Mouse (Mus musculus): ENCODE measurements around the gene Engase.

Gene Engase

DNA sequence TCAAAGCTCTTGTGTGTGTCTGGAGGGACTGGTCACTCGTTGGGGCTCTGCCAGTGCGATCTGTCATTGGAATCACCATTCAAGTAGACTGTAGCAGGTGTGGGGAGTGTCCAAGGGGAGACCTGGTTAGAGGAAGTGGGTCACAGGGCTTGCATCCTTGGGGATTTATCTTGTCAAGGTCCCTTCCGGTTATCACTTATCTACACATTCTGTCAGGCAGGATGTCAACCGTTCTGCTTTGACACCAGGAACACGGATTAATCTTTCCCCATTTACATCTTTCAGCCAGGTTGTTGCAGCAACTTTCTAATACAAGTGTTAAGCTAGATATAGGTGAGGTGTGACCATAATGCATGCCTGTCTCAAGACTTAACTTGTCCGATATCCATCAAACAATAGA is 20.8 kb upstream of the Engase start:
- no peak for DNase-seq

DNA sequence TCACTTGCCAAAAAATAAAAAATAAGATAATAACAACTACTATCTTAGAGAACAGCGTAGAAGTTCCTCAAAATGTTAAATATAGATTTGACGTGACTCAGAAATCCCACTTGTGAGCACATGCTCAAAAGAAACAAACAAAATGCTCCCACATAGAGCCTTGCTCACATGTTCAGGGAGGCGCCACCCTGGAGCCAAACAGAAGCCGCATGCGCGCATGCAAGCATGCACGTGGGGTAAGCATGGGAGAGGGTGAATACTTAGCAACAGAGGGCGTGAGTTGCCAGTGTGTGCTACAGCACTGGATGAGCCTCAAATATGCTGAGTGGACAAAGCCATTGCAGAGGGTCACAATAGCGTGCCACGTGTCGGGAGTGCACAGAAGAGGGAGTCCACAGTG is 19.7 kb upstream of the Engase start:
- DNase-seq: no peak

DNA sequence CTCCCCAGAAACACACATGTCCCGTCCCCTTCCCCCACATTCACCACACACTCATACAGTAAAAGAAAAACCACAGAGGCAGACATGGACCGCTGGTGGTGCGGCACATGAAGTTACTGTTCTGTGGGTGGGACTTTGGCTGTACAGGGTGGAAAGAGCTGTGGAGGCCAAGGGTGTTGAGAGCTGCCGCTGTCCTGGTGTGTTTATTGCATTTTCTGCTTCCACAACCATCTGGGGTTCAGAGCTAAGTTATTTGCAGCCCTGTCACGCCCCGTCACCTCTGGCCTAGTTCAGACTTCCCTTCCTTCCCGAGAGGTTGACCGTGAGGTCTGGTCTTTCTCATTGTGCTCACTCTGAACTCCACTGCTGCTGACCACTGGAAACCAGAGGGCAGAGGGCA is 17.6 kb upstream of the Engase start:
- peak; percentile 35 for DNase-seq

DNA sequence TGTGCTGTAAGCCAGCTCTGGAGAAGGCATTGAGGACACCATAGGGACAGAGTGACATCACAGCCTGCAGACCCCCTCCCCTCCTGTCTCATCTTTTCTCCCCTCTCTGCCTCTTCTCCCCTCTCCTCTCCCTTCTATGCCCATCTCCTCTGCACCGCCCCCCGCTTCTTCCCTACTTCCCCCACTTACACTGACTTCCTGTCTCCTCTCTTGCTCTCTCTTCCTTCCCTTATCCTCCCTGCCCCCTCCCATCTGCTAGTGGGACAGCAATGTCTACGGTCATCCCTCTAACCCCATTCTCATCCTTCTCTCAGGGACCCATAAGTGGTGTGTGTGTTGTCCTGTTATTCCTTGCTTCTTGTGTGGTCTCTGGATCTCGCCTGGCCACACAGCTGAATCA is 17.1 kb upstream of the Engase start:
- DNase-seq: no peak

DNA sequence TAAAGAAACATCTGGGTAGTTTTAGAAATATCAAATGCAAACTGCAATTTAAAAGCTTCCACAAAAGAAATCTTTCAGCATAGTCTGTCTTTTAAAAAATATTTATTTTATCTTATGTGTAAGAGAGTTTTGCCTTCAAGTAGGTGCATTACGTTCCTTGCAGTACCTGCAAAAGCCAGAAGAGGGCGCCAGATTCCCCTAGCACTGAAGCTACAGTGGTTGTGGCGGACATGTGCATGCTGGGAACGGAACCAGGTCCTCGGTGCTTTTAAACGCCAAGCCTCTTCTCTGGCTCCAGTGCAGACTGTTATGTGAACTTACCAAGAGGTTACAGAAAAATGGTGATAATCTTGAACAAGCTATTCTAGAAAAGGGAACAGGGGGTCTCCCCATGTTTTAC is 16.3 kb upstream of the Engase start:
- peak; percentile 47 for DNase-seq

DNA sequence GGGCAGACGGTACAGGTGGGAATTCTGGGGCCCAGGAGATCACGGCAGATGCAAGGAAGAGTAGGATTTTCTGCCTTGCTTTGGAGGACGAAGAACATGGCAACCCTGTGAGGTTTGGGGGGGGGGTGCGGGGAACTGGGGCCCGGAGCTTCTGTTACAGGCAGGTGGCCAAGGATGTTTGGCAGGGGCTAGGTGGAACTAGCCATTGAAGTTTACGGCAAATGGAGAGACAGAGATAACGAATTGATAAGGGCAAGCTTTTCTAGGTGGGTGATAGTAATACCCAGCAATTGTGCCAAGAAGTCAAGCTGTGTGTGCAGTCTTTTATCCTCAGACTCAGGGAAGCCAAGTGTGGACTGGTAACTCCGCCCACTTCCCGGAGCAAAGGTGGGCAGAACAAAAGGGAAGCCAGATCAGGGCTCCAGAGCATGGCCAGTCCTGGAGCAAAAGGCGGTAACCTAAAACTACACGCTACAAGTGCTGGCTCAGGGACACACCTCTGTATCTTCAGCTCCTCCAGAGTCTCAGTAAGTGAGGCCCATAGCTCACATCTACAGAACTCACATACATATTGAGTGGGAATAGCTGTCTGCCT is 9.1 kb upstream of the Engase start:
- no peak for DNase-seq

DNA sequence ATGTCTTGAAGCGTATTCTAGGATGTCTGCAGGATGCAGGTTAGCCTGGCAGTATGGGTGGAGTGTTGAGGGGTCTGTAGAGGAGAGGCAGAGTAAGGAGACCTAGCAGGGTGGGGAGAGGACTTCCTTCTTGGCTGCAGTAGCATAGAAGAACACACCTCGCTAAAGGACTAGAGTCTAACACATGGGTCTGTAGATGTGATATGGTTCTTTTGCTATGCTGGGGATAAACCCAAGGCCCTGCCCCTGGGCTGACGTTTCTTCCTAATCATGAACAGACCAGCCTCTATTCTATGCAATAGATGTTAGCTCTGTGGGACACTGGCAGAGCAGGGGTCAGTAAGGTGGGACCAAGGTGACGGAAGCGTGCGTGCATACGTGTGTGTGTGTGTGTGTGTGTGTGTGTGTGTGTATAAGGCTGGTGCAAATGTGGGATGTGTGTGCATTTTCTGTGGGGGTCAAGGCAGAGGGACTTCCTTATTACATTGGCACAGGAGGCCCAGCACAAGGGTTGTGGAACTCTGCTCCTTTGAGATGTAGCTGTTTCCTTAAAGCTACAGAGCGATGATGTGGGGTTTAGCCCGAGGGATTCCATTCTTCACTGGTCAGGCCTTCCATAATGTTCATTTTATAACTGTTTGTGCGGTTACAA is 7.0 kb upstream of the Engase start:
- DNase-seq: no peak

DNA sequence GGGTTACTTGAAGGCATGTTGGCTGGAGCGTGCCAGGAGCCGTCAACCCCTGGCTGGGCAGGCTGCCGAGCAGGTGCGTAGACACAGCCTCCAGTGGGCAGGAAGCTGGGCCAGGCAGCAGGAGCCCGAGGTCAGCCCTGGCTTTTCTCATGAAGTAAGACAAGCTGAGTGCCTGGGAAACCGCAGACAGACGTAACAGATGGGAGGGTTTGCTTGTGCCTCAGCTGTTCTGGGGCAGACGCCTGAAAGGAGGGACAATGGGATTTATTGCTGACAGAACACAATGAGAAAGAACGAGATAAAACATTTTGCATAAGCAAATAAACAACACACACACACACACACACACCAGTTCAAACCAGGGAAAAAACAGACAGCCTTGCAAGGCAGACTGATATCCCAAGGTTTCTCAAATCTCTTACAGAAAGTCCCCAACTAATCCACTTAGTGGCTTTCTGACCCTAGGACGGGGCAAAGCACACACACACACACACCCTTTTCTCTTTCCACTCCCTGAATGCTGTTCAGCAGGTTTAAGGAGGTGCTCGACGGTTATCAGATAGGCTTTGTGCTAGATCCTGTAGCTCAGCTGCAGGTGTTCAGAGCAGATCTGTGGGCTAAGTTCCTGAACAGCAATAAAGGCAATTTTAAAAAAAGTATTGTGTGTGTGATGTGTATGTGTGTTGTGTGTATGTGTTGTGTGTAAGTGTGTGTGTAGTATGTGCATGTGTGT is 6.2 kb upstream of the Engase start:
- DNase-seq: peak; percentile 37

DNA sequence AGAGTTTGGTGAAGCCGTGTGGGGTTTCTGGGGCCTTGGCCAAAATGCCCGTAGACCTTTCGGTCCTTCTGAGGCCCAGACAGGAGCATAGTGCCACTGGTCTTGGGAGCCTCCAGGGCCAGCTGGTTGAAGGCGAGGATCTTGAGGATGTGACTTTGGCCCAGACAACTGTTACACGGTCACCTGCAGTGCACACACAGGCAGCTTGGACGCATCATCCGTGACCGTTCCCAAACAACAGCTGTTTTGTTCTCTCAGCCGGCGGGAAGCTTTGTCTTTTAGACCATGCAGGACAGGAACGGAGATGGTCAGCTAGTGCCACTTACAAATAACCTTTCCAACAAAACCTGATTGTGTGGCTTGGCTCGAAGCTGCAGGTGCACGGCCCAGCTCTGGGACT is 5.0 kb upstream of the Engase start:
- no peak for DNase-seq

DNA sequence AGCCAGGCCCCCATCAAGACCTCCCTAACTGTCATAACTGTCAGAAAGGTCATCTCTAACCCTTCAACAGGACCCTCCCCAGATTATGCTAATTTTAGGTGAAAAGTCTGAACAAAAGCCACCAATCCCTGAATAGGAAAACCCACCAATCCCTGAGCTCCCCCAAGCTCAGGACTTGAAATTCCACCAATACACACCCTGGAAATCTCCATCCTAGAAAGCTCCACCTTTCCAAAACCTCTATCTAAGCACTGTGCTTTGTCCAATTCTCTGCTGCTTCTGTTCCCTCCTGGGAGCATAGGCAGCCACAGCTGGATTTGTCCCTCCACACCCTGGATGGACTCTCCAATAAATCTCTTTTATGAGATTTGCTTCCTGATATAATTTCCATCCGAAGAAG is 3.5 kb upstream of the Engase start:
- no peak for DNase-seq

DNA sequence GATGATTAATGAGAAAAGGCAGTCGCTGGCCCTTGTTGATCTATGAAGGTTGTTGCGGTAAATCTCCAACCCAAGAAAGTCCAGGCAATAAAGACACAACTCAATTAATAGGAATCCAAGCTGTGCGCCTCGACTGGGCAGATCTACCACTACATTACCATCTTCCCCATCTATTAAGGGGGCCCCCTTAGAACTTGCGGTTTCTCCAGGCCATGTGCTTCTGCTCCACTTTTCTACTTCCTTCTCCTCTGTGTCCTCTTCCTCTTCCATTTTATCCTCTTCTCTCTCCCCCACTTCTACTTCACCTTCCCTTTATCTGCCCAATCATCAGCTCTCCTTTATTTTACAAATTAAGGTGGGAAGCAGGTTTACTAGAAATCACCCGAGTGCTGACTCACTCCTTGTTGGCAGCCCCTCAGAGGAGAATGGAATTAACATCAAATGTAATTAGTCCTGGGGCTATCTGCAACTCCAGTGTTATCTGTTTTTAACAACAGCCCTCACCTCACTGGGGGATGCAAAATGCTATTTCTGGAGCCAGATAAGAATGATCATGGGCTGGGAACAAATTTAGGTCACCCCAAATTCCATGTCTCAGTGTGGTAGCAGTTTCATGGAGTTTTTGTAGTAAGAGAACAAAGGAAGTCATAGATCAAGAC is 2.7 kb upstream of the Engase start:
- no peak for DNase-seq

DNA sequence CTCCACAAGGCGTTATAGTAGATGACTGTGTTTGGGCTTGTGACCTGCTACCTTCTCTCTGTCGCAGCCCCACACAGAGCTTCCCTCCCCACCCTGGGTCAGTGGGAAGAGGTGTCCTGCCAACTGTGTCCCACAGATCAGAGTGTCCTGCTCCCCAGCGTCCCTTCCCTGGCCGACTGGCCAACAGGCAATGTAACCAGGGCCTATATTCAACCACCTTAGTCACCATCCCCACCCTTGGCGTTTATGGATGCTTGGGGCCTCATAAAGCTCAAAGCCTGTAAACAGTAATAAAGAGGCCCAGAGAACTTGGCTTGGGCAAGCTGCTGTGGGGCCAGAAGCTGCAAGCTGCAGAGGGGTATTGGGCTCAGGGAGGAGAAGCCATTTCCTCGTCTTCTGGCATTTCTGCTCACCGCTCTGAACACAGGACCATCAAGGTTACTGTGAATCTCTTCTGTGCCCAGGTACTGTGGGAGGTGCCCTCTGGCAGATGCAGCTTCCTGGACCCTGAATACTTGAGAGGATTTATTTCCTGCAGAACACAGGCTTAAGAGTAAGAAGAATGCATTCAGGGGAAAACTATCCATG is 1.0 kb upstream of the Engase start:
- DNase-seq: no peak

DNA sequence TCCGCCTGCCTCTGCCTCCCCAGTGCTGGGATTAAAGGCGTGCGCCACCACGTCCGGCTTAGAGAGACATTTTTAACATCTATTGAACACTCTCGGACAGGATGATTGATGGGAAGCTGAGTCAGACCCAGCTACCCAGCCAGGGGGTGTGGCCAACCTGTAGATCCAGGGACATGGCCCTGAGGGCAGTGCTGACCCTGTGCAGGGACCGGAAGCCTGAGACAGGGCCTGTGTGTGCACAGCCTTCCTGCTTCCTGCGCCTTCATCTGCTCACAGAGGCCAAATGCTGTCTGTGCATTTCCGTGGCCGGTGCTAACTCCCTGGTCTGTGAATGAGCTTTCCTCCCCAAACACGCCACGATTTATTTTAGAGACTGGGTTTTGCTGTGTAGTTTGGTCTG is 3.1 kb downstream of the Engase start:
- peak; percentile 43 for DNase-seq

DNA sequence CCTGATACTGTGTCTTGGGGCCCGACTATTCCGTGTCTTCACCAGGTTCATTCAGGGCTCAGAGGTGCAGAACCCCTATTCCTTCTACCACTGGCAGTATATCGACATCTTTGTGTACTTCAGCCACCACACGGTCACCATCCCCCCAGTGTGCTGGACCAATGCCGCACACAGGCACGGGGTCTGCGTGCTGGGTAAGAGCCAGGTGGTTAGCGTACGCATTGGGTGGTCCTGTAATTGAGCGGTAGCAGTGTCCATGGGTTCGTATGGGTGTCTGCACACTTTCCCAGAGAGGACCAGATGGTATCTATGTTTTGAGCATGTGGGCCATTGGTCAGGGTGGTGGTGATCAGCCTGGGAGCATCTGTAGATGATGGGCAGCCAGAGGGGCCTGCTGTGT is 4.6 kb downstream of the Engase start:
- DNase-seq: no peak

DNA sequence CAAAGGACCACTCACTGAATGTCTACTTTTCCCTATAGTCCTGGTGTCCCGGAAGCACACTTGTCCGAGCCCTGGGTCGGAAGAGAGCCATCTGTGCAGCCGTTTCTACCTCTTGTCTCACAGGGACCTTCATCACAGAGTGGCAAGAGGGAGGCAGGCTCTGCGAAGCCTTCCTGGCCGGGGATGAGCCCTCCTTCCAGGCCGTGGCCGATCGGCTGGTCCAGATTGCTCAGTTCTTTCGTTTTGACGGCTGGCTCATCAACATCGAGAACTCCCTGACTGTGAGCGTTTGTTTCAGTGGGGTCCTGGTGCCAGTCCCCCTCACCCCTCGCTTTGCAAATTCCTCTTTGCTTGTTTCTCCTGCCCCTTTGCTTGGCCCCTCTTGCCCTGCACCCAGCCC is 5.1 kb downstream of the Engase start:
- DNase-seq: no peak

DNA sequence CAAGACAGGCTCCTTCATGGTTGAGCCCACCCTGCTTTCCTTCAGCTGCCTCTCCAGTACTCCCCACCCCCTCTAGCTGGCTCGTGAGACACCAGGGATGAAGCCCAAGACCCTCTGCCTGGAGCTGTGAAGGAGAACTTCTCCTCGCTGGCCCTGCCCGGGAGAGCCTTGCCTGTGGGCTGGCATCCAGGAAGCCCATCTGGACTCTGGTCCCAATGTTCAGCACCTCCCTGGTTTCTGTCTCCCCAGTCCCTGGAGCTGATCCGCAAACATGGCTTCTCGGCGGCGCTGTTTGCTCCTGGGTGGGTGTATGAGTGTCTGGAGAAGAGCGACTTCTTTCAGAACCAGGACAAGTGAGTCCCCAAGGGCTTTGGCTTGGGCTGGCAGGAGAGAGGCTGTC is 7.5 kb downstream of the Engase start:
- DNase-seq: no peak

DNA sequence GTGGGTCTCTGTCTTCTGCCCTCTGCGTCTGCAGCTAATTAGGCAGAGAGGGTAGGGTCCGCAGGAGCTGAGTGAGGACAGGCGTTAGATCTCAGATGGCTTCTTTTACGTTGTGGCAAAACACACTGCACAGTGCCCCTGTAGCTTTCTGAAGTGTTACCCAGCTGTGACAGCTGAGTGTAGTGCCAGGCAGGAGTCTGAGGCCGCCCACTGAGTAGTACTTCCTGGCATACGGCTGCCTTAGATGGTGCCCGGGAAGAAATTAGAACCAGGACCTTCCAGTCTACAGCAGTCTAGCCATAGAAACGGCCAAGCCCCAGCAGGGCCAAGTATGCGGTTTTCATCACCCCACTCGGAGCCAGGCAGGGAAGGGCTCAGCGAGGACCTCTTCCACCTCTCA is 8.7 kb downstream of the Engase start:
- no peak for DNase-seq

DNA sequence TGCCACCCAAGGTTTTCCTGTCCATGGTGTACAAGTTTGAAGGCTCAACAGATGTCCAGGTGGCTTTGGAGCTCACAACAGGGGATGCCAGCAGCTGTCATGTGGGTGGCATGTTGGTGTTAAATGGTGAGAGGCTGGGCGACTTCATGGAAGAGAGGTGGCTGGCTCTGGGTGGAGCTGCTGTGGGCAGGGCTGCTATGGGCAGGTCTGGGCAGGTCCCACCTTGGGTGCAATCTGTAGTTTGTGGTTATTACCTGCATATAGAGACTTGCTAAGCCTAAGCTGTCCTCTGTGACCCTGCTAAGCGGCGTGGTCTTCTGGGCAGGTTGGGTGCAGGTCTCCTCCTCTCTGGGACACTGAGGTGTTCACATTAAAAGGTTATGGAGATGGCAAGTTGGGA is 9.2 kb downstream of the Engase start:
- DNase-seq: no peak

DNA sequence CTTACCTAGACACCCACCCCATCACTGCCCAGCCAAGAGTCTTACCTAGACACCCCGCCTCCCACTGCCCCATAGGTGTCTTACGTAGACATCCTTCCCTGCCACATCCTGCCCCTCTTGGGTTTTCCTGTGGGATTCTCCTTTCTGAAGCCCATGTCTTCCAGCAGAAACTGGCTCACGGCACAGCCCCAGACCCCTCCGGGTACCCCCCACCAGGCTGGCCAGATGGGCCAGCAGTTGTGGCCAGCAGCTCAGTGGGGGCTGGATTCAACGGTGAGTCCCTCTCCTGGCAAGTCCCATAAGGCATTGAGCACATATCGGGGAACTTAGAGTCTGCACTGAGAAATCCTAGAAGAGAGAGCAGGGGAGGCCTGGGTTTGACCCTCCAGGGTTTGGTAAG is 9.7 kb downstream of the Engase start:
- DNase-seq: no peak

DNA sequence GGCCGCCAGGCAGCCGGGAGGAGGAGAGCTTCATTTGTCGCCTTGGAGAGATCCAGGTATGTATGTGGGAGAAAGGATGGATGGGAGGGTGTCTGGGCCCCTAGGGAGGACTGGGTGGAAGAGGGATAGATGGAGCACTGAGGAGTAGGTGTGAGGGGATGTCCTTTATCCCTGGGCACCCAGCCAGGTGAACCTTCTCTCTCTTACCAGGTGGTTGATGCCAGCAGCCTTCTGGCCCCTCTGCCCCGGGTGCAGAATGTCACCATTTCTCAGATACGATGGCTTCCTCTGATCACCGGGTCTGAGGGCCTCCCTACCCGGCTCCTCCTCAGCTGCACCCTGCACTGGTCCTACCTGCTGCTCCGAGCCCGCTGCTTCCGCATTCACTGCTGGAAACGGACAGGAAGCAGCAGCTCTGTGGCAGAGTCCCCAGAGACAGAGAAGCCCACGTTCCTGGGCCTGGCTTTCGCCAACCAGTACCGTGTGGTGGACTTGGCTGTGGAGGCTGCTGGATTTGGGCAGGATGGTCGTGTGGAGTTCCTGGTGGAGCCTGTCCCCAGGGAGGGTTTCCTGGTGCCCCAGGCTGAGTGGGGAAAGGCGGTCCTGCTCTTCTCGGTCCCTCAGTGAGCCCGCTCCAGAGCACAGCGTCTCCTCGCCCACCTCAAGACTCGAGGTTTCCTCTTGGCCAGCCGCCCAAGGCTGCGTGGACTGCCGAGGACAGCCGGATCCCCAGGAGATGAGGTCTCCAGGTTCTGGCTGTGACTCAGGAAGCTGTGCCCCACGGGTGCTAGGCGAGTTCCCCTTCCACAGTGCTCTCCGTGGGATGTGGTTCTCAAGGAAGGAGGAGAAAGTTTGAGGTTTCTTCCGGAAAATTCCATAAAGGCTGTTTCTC is 10.5 kb downstream of the Engase start:
- DNase-seq: no peak

DNA sequence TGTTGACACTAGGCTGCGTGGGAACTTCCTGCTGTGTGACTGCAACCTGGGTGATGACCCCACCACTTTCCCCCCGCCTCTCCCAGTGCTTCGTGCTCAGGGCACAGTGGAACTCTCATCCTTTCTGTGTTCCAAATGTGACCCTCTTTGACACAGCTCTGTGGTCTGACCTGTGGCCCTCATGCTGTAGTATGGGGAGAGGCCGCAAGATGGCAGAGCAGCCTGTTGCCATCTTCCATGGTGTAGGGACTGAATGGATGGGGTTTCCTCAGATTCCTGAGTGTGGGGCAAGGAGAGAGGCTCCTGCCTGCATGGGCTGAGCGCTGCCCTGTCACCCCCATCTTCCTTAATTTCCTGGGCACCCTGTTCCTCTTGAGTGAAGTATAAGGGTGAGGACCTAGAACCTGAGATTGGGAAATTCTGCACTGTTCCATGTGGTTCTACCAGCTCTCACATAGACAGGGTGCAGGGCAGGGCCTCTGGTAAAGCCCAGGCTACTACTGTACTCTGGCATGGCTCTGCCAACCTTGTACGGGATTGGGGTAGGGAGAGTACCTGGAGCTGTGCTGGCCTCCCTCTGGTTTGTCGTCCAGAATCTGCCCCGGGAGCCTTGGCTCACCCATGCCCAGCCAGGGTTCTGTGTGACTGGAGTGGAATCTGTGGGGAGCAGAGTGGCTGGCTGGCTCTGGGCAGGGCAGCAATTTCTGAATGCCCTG is 11.7 kb downstream of the Engase start:
- no peak for DNase-seq

DNA sequence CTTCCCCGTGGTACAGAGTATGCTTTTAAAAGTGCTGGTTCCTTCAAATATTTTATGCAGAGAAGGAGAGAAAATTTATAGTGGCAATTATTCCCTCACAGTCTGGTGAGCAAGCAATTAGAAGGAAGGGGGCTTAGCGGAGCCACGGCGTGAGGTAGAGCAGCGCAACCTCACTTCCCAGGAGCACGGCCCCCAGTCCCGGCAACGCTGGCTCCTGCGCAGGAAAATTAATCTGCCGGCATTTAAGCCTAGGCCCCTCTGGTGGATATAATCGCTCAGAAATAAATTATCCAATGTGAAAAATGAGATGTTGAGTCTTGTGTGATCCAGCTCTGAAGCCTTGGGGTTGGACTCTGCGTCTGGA is 12.3 kb downstream of the Engase start:
- no peak for DNase-seq
